In the genomic region with DNA sequence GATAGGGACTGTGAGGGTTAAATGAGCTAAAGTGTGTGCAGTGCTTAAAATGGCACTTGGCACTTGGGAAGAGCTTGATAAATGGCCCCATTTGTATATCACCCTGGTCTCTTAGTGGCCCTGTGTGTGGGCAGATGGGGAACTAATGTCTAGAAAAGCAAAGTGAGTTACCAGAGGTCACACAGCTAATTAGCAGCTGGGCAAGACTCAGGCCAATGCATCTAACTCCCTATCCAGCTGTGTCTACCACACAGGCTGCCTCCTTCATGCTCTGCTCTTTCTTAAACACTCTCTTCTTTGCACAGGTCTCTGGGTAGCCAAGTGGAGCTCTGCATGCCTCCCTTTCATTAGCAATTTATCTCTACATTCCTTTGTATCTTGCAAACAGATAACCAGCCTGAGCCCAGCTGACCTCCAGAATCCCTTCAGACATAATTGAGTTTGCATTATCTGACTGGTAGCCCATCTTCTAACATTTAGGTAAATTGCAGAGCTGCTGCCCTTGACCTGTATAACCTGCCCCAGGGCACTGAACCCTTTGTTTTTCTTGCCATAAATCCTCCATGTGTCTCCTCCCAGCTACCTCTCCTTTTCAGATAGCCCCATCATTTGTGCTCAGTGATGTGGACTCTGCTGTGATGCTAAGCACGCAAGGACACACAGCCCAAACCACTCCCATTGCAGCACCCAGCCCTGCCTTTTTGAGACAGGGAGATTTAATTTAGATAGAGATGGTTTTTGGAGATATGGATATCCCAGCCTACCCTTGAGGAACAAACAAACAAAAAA, we compare ENCODE assay signal across 21 mouse cellular contexts.
DNase-seq lines count a peak whose midpoint lies in the region; ATAC-seq lines count a peak whose summit lies in the region.
"Had no signal": no experiment of that assay in that cellular context is flagged by ENCODE, and none has a peak within 500 bp of the region (broad histone marks: within the 10 kb centered on the region; RNA-seq: fewer than 3 reads in every experiment).

No protein-coding gene starts in this region.

- no peaks in the 10 kb centered on the region for H3K4me1 ChIP-seq in kidney, embryonic 14.5 days (ENCODE audit: control insufficient read depth, insufficient read depth, low read length)
- H3K4me1 ChIP-seq in midbrain, embryonic 11.5 days (ENCODE audit: control insufficient read depth, insufficient read depth, low read length), result no peaks in the 10 kb centered on the region
- no peaks in the 10 kb centered on the region; the same call in 1 of the 2 replicates for H3K4me1 ChIP-seq in midbrain, embryonic 15.5 days
- no peaks in the 10 kb centered on the region for H3K4me1 ChIP-seq in forebrain, embryonic 14.5 days (ENCODE audit: control insufficient read depth, insufficient read depth, low read length)
- H3K4me1 ChIP-seq: embryonic facial prominence, embryonic 12.5 days had no signal

- no peak overlapping the region for H3K27ac ChIP-seq in kidney, embryonic 14.5 days (ENCODE audit: low read depth, low read length)
- no peak overlapping the region for H3K27ac ChIP-seq in midbrain, embryonic 11.5 days (ENCODE audit: low read depth, low read length)
- no peak overlapping the region for H3K27ac ChIP-seq in midbrain, embryonic 15.5 days
- H3K27ac ChIP-seq in forebrain, embryonic 14.5 days (ENCODE audit: low read depth, low read length), result no peak overlapping the region
- H3K27ac ChIP-seq: embryonic facial prominence, embryonic 12.5 days; heart, embryonic 10.5 days; hindbrain, embryonic 13.5 days had no signal

- H3K27me3 ChIP-seq in kidney, embryonic 14.5 days (ENCODE audit: control insufficient read depth, insufficient read depth, low read length), result no peaks in the 10 kb centered on the region
- H3K27me3 ChIP-seq in midbrain, embryonic 11.5 days (ENCODE audit: control insufficient read depth, insufficient read depth, low read length), result no peaks in the 10 kb centered on the region
- H3K27me3 ChIP-seq in midbrain, embryonic 15.5 days (replicated peaks), result no peaks in the 10 kb centered on the region
- H3K27me3 ChIP-seq in forebrain, embryonic 14.5 days (replicated peaks; ENCODE audit: control insufficient read depth, insufficient read depth, low read length), result no peaks in the 10 kb centered on the region
- H3K27me3 ChIP-seq: embryonic facial prominence, embryonic 12.5 days; hindbrain, embryonic 13.5 days had no signal

- H3K9ac ChIP-seq in kidney, embryonic 14.5 days (ENCODE audit: low read depth, low read length), result no peak overlapping the region
- no peak overlapping the region for H3K9ac ChIP-seq in midbrain, embryonic 11.5 days (ENCODE audit: low read length)
- no peak overlapping the region for H3K9ac ChIP-seq in midbrain, embryonic 15.5 days
- H3K9ac ChIP-seq in forebrain, embryonic 14.5 days (ENCODE audit: low read length), result no peak overlapping the region
- H3K9ac ChIP-seq: embryonic facial prominence, embryonic 12.5 days; hindbrain, embryonic 13.5 days had no signal

- DNase-seq in kidney, postnatal 25 days, result no peak
- DNase-seq in midbrain, embryonic 11.5 days (ENCODE audit: low spot score, missing footprints), result no peak
- peak; percentile 47 for DNase-seq in embryo, embryonic 9.5 days (ENCODE audit: extremely low spot score)
- no peak for DNase-seq in cerebellum, postnatal 4 days (ENCODE audit: low spot score in 2 of 2)
- no peak for DNase-seq in forebrain, embryonic 14.5 days (ENCODE audit: low spot score)
- DNase-seq: adrenal gland, postnatal 10 days; B cell, adult 2 months; cerebellum, adult 11 months; cerebellum, adult 8-10 months; cerebellum, postnatal 14 days; gastrocnemius, postnatal 10 days; heart, adult 18-20 months; heart, postnatal 14 days had no signal

- H3K4me3 ChIP-seq in kidney, embryonic 14.5 days (ENCODE audit: low read length), result no peak overlapping the region
- no peak overlapping the region for H3K4me3 ChIP-seq in midbrain, embryonic 11.5 days (ENCODE audit: low read depth, low read length)
- no peak overlapping the region for H3K4me3 ChIP-seq in midbrain, embryonic 15.5 days
- no peak overlapping the region for H3K4me3 ChIP-seq in forebrain, embryonic 14.5 days (ENCODE audit: low read depth, low read length)
- H3K4me3 ChIP-seq: embryonic facial prominence, embryonic 12.5 days; heart, embryonic 10.5 days; hindbrain, embryonic 13.5 days had no signal

- H3K9me3 ChIP-seq in kidney, embryonic 14.5 days (ENCODE audit: control insufficient read depth, low read length), result no peaks in the 10 kb centered on the region
- H3K9me3 ChIP-seq in midbrain, embryonic 11.5 days (ENCODE audit: control insufficient read depth, low read length), result no peaks in the 10 kb centered on the region
- H3K9me3 ChIP-seq in midbrain, embryonic 15.5 days, result no peaks in the 10 kb centered on the region
- H3K9me3 ChIP-seq in forebrain, embryonic 14.5 days (replicated peaks; ENCODE audit: control insufficient read depth, low read length), result no peaks in the 10 kb centered on the region
- H3K9me3 ChIP-seq: embryonic facial prominence, embryonic 12.5 days; G1E; heart, embryonic 10.5 days; hindbrain, embryonic 13.5 days had no signal

- WGBS in kidney, embryonic 14.5 days, result 14% methylated on average over 1 of the region's 1 CpGs
- 56% methylated on average over 1 of the region's 1 CpGs for WGBS in midbrain, embryonic 11.5 days
- WGBS in midbrain, embryonic 15.5 days, result 71% methylated on average over 1 of the region's 1 CpGs
- 59% methylated on average over 1 of the region's 1 CpGs for WGBS in forebrain, embryonic 14.5 days

- H3K4me2 ChIP-seq in kidney, embryonic 14.5 days (replicated peaks; ENCODE audit: low read depth, low read length), result no peak overlapping the region
- H3K4me2 ChIP-seq in midbrain, embryonic 11.5 days, result no peak overlapping the region
- no peak overlapping the region for H3K4me2 ChIP-seq in midbrain, embryonic 15.5 days
- no peak overlapping the region for H3K4me2 ChIP-seq in forebrain, embryonic 14.5 days (ENCODE audit: low read length)
- H3K4me2 ChIP-seq: embryonic facial prominence, embryonic 12.5 days; hindbrain, embryonic 13.5 days had no signal

- H3K36me3 ChIP-seq in kidney, embryonic 14.5 days (ENCODE audit: control insufficient read depth, insufficient read depth, low read length), result no peaks in the 10 kb centered on the region
- H3K36me3 ChIP-seq in midbrain, embryonic 11.5 days (ENCODE audit: control insufficient read depth, insufficient read depth, low read length), result no peaks in the 10 kb centered on the region
- H3K36me3 ChIP-seq in midbrain, embryonic 15.5 days (replicated peaks), result no peaks in the 10 kb centered on the region
- no peaks in the 10 kb centered on the region for H3K36me3 ChIP-seq in forebrain, embryonic 14.5 days (ENCODE audit: control insufficient read depth, insufficient read depth, low read length)
- H3K36me3 ChIP-seq: embryonic facial prominence, embryonic 12.5 days; G1E; heart, embryonic 10.5 days; hindbrain, embryonic 13.5 days had no signal

- peak; percentile 94 for ATAC-seq in kidney, embryonic 14.5 days (ENCODE audit: low FRiP score, low TSS enrichment)
- ATAC-seq in midbrain, embryonic 11.5 days (ENCODE audit: low FRiP score), result peak; percentile 33; the same call in 1 of the 2 replicates
- ATAC-seq in midbrain, embryonic 15.5 days (replicated peaks), result no peak
- ATAC-seq in forebrain, embryonic 14.5 days, result no peak
- ATAC-seq: CD4-positive, CD25-positive, alpha-beta regulatory T cell, adult 4 months; forebrain, embryonic 16.5 days had no signal

Comparison
In these comparisons a context has a peak if more than half of its experiments do, and no peak if none do; other contexts are left out.
1. ATAC-seq: peak in kidney, embryonic 14.5 days (single experiment) and midbrain, embryonic 11.5 days (single experiment); none in midbrain, embryonic 15.5 days (single experiment) and forebrain, embryonic 14.5 days (single experiment).